Mouse (Mus musculus) left cerebral cortex, postnatal 25 days (tissue): ENCODE measurements at regions not wholly inside any gene's neighbourhood (a gene's known extent, or its start where the extent isn't known, plus 50 kb on each side); places are given as distances from the start of the nearest gene placed in this dataset.
A peak's percentile ranks its signal among the peaks of the same experiment; 100 is the strongest.

Experiments
- DNase-seq, 2 experiments: peaks; one replicate each; pipeline ENCODE4 v3.0.0; 2022; ENCODE audit warnings: low spot score in 2 of 2, mixed read lengths in 1 of 2
- intact Hi-C: fragments of 180-260 bp; cut with DNase I; formaldehyde crosslinking; loops from one replicate; pipeline ENCODE4 v1.15.1; 2025

DNA sequence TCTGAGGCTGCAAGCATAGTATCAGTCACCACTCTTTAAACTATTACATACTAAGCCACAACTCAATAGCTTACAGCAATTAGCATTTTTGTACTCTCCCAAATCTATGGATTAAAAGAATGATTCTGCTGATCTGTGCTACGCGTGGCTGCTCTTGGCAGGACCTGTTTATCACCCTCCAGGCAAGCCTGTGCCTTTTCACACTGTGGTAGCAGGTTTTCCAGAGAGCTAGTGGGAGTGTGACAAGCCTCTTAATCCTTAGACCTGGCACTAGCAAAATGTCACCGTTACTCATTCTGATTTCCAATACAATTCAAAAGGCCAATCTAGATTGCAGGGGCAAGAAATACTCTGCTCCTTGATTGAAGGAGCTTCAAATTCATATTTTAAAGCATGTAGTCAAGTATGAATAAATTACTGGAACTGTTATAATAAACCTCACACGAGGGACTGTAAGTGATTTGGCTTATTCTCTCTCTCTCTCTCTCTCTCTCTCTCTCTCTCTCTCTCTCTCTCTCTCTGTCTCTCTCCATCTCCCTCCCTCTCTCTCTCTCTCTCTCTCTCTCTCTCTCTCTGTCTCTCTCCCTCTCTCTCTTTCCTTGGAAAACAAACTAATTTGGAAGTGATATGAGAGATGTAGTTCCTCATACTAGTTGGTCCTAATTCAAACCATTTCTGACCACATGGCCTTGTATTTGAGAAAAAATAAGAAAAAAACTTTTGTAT, 286.7 kb upstream of the Ins1 start:
- peak in 1 of 2 experiments; percentile 1 for DNase-seq

GRCm38 (mm10) chr19:51997161-51997560, 266.9 kb upstream of the Ins1 start:
- intact Hi-C loops = no loop called here
- DNase-seq = no peak

More for the DNA sequence above, 286.7 kb upstream of the Ins1 start:
- intact Hi-C loops = no loop called here
